Mouse (Mus musculus): ENCODE data around the gene A3galt2. TPM values are rescaled to one million over a fixed set of nuclear protein-coding genes. Genes with fewer than 3 reads are reported as not detected.

The A3galt2 gene
- polyA plus RNA-seq, 1 experiment from 2014 or later: 0.18 TPM

GRCm38 (mm10) chr4:128724059-128724458 lies 31.1 kb upstream of the A3galt2 start:
- DNase-seq (ENCODE audit: low spot score, missing footprints) (no peak), ATAC-seq (ENCODE audit: low FRiP score) (no peak)
- H3K27me3 ChIP-seq (ENCODE audit: control insufficient read depth, insufficient read depth, low read length): no peaks in the 10 kb centered on the region
- H3K4me3 ChIP-seq (ENCODE audit: low read depth, low read length): no peak overlapping the region
- H3K36me3 ChIP-seq (ENCODE audit: control insufficient read depth, insufficient read depth, low read length): no peaks in the 10 kb centered on the region
- 80% methylated on average over 7 of the region's 7 CpGs for WGBS
- no peak overlapping the region for H3K9ac ChIP-seq (ENCODE audit: low read length)
- no peak overlapping the region for H3K4me2 ChIP-seq
- no peak overlapping the region for H3K27ac ChIP-seq (ENCODE audit: low read depth, low read length)
- no peaks in the 10 kb centered on the region for H3K9me3 ChIP-seq (ENCODE audit: control insufficient read depth, low read length)
- H3K4me1 ChIP-seq (ENCODE audit: control insufficient read depth, insufficient read depth, low read length): peaks cover 49% of the 10 kb centered on the region

GRCm38 (mm10) chr4:128727019-128727720 lies 28.0 kb upstream of the A3galt2 start:
- Histone ChIP-seq H3K36me3 (ENCODE audit: control insufficient read depth, insufficient read depth, low read length) (no peaks in the 10 kb centered on the region), H3K4me1 (ENCODE audit: control insufficient read depth, insufficient read depth, low read length) (peaks cover 50% of the 10 kb centered on the region), H3K4me3 (ENCODE audit: low read depth, low read length) (peak overlapping the region; percentile 98), H3K9me3 (ENCODE audit: control insufficient read depth, low read length) (no peaks in the 10 kb centered on the region), H3K4me2 (peak overlapping the region; percentile 94), H3K27me3 (ENCODE audit: control insufficient read depth, insufficient read depth, low read length) (no peaks in the 10 kb centered on the region), H3K9ac (ENCODE audit: low read length) (peak overlapping the region; percentile 100), H3K27ac (ENCODE audit: low read depth, low read length) (peak overlapping the region; percentile 96)
- 2% methylated on average over 41 of the region's 68 CpGs for WGBS
- DNase-seq (ENCODE audit: low spot score, missing footprints): peak; percentile 98
- ATAC-seq (ENCODE audit: low FRiP score): peak; percentile 93

DNA sequence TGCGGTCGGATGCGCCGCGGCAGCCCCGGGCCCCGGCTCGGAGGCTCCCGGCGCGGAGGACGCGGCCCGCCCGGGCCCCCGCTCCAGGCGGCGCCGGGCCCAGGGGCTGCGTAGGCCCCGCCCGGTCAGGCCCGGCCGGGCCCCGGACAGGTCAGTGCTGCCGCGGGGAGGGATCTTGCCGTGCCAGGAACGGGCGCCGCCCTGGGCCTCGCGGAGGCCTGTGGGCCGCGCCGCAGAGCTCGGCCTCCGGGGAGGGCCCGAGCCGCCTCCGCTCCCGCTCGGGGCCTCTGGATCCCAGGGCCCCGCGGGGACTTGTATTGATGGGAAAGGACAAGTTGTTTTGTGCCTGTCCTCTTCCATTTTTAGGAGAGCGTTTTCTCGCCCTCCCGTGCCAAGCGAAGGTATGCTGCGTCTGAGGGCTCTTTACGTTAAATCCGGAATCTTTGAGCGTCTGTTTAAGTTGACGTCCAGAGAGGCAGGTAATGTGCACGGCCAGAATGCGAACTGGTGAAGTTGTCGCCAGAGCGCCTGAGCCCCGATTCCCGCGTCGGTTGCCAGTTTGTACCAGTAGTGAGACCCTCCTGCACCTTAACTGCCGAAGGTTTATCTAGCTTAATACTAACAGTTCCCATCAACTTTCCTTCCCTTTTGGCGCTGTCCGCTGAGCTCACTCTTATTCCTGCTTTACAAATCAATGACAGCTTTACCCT lies 27.3 kb upstream of the A3galt2 start:
- Histone ChIP-seq H3K4me2 (peak overlapping the region; percentile 94), H3K27me3 (ENCODE audit: control insufficient read depth, insufficient read depth, low read length) (no peaks in the 10 kb centered on the region), H3K9me3 (ENCODE audit: control insufficient read depth, low read length) (no peaks in the 10 kb centered on the region), H3K9ac (ENCODE audit: low read length) (peak overlapping the region; percentile 100), H3K4me3 (ENCODE audit: low read depth, low read length) (peak overlapping the region; percentile 98), H3K4me1 (ENCODE audit: control insufficient read depth, insufficient read depth, low read length) (peaks cover 48% of the 10 kb centered on the region), H3K36me3 (ENCODE audit: control insufficient read depth, insufficient read depth, low read length) (no peaks in the 10 kb centered on the region), H3K27ac (ENCODE audit: low read depth, low read length) (peak overlapping the region; percentile 96)
- WGBS: under 1% methylated on average over 57 of the region's 65 CpGs
- ATAC-seq (ENCODE audit: low FRiP score) (peak; percentile 78), DNase-seq (ENCODE audit: low spot score, missing footprints) (peak; percentile 95)

GRCm38 (mm10) chr4:128728431-128728851 lies 26.7 kb upstream of the A3galt2 start:
- WGBS: 0% methylated on average over 5 of the region's 5 CpGs
- Histone ChIP-seq H3K27me3 (ENCODE audit: control insufficient read depth, insufficient read depth, low read length) (no peaks in the 10 kb centered on the region), H3K9me3 (ENCODE audit: control insufficient read depth, low read length) (no peaks in the 10 kb centered on the region), H3K9ac (ENCODE audit: low read length) (peak overlapping the region; percentile 100), H3K36me3 (ENCODE audit: control insufficient read depth, insufficient read depth, low read length) (no peaks in the 10 kb centered on the region), H3K4me3 (ENCODE audit: low read depth, low read length) (peak overlapping the region; percentile 98), H3K4me1 (ENCODE audit: control insufficient read depth, insufficient read depth, low read length) (peaks cover 52% of the 10 kb centered on the region), H3K4me2 (peak overlapping the region; percentile 94), H3K27ac (ENCODE audit: low read depth, low read length) (peak overlapping the region; percentile 96)
- DNase-seq (ENCODE audit: low spot score, missing footprints) (no peak), ATAC-seq (ENCODE audit: low FRiP score) (no peak)

GRCm38 (mm10) chr4:128729033-128729708 lies 26.0 kb upstream of the A3galt2 start:
- peak overlapping the region; percentile 96 for H3K27ac ChIP-seq (ENCODE audit: low read depth, low read length)
- H3K27me3 ChIP-seq (ENCODE audit: control insufficient read depth, insufficient read depth, low read length): no peaks in the 10 kb centered on the region
- peak overlapping the region; percentile 94 for H3K4me2 ChIP-seq
- WGBS: 14% methylated on average over 15 of the region's 15 CpGs
- H3K36me3 ChIP-seq (ENCODE audit: control insufficient read depth, insufficient read depth, low read length): no peaks in the 10 kb centered on the region
- no peaks in the 10 kb centered on the region for H3K9me3 ChIP-seq (ENCODE audit: control insufficient read depth, low read length)
- DNase-seq (ENCODE audit: low spot score, missing footprints) (no peak), ATAC-seq (ENCODE audit: low FRiP score) (no peak)
- peak overlapping the region; percentile 98 for H3K4me3 ChIP-seq (ENCODE audit: low read depth, low read length)
- H3K4me1 ChIP-seq (ENCODE audit: control insufficient read depth, insufficient read depth, low read length): peaks cover 60% of the 10 kb centered on the region
- peak overlapping the region; percentile 100 for H3K9ac ChIP-seq (ENCODE audit: low read length)

DNA sequence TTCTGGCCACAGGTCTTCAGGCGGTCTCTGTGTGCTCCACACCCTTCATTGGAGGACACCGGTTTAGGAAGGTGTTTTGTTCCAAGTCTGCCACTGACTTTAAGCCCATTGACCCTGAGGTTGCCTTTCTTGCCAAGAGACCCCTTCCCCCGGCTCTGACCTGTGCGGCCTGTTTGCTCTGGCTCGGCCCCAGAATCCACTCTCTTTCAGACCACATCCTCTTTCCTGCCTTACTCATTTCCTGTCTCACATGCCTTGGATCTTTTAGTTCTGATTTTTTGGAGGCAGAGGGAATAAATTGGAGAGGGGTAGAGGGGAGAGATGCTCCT lies 25.5 kb upstream of the A3galt2 start:
- H3K4me2 ChIP-seq: peak overlapping the region; percentile 94
- ATAC-seq (ENCODE audit: low FRiP score) (no peak), DNase-seq (ENCODE audit: low spot score, missing footprints) (no peak)
- no peaks in the 10 kb centered on the region for H3K27me3 ChIP-seq (ENCODE audit: control insufficient read depth, insufficient read depth, low read length)
- H3K9ac ChIP-seq (ENCODE audit: low read length): peak overlapping the region; percentile 100
- peaks cover 65% of the 10 kb centered on the region for H3K4me1 ChIP-seq (ENCODE audit: control insufficient read depth, insufficient read depth, low read length)
- peak overlapping the region; percentile 96; the same call in 1 of the 2 replicates for H3K27ac ChIP-seq (ENCODE audit: low read depth, low read length)
- no peaks in the 10 kb centered on the region for H3K36me3 ChIP-seq (ENCODE audit: control insufficient read depth, insufficient read depth, low read length)
- 15% methylated on average over 5 of the region's 5 CpGs for WGBS
- H3K9me3 ChIP-seq (ENCODE audit: control insufficient read depth, low read length): no peaks in the 10 kb centered on the region
- H3K4me3 ChIP-seq (ENCODE audit: low read depth, low read length): peak overlapping the region; percentile 98

GRCm38 (mm10) chr4:128730271-128730670 lies 24.9 kb upstream of the A3galt2 start:
- no peak for ATAC-seq (ENCODE audit: low FRiP score)
- Histone ChIP-seq H3K27me3 (ENCODE audit: control insufficient read depth, insufficient read depth, low read length) (no peaks in the 10 kb centered on the region), H3K4me3 (ENCODE audit: low read depth, low read length) (peak overlapping the region; percentile 98), H3K4me1 (ENCODE audit: control insufficient read depth, insufficient read depth, low read length) (peaks cover 71% of the 10 kb centered on the region), H3K9ac (ENCODE audit: low read length) (peak overlapping the region; percentile 100), H3K27ac (ENCODE audit: low read depth, low read length) (no peak overlapping the region), H3K9me3 (ENCODE audit: control insufficient read depth, low read length) (no peaks in the 10 kb centered on the region), H3K36me3 (ENCODE audit: control insufficient read depth, insufficient read depth, low read length) (no peaks in the 10 kb centered on the region), H3K4me2 (peak overlapping the region; percentile 94)
- WGBS: 68% methylated on average over 6 of the region's 6 CpGs
- DNase-seq (ENCODE audit: low spot score, missing footprints): no peak

DNA sequence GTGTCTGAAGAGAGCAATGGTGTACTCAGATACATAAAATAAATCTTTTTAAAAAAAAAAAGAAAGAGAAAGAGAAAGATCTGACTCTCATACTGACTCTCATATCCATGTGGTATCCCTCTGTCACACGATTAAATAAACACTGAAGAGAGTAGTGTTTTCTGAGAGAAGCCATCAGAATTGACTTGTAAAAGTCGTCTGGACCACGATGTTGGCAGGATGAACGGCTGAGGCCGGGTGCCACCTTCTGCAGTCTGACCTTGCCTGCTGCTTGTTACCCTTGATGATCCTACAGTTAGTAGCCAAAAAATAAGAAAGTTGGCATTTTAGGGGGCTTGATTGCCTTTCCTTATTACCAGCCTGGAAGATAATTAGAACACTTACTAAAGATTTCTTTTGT lies 22.4 kb upstream of the A3galt2 start:
- Histone ChIP-seq H3K4me2 (no peak overlapping the region), H3K27ac (ENCODE audit: low read depth, low read length) (no peak overlapping the region), H3K9me3 (ENCODE audit: control insufficient read depth, low read length) (no peaks in the 10 kb centered on the region), H3K27me3 (ENCODE audit: control insufficient read depth, insufficient read depth, low read length) (no peaks in the 10 kb centered on the region), H3K9ac (ENCODE audit: low read length) (no peak overlapping the region), H3K4me1 (ENCODE audit: control insufficient read depth, insufficient read depth, low read length) (peaks cover 85% of the 10 kb centered on the region), H3K4me3 (ENCODE audit: low read depth, low read length) (no peak overlapping the region), H3K36me3 (ENCODE audit: control insufficient read depth, insufficient read depth, low read length) (no peaks in the 10 kb centered on the region)
- DNase-seq (ENCODE audit: low spot score, missing footprints) (no peak), ATAC-seq (ENCODE audit: low FRiP score) (no peak)
- WGBS: 58% methylated on average over 5 of the region's 5 CpGs

DNA sequence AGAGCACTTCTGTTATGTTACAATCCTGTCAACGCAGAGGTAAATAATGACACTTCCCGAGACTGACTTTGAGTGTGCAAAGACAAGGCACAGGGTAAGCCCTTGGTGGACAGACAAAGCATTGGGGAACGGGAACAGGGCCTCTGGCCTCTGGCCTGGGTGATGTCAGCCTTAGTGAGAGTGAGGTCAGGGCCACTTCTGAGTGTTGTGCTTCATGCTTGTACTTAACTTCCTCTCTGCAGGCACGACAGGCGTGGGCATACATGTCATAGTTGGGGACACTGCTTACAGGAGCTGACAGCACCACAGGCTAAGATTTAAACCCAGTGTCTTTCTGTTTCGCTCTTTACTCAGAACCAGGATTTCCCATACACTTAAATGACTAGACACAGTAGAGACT lies 21.7 kb upstream of the A3galt2 start:
- no peak overlapping the region for H3K4me3 ChIP-seq (ENCODE audit: low read depth, low read length)
- peaks cover 91% of the 10 kb centered on the region for H3K4me1 ChIP-seq (ENCODE audit: control insufficient read depth, insufficient read depth, low read length)
- peak overlapping the region; percentile 53 for H3K9ac ChIP-seq (ENCODE audit: low read length)
- no peak for ATAC-seq (ENCODE audit: low FRiP score)
- 45% methylated on average over 6 of the region's 6 CpGs for WGBS
- no peaks in the 10 kb centered on the region for H3K36me3 ChIP-seq (ENCODE audit: control insufficient read depth, insufficient read depth, low read length)
- H3K27me3 ChIP-seq (ENCODE audit: control insufficient read depth, insufficient read depth, low read length): no peaks in the 10 kb centered on the region
- DNase-seq (ENCODE audit: low spot score, missing footprints): no peak
- no peaks in the 10 kb centered on the region for H3K9me3 ChIP-seq (ENCODE audit: control insufficient read depth, low read length)
- H3K4me2 ChIP-seq: peak overlapping the region; percentile 32; the same call in 1 of the 2 replicates
- no peak overlapping the region for H3K27ac ChIP-seq (ENCODE audit: low read depth, low read length)
